Mouse (Mus musculus) midbrain, embryonic 16.5 days (tissue): ENCODE data around the gene Dnaaf1. TPM values are rescaled to one million over a fixed set of nuclear protein-coding genes. Genes with fewer than 3 reads are reported as not detected.

ENCODE experiments used
- ATAC-seq: fragments of 200-750 bp; cut with Nextera tagmentation; 2 replicates; pipeline ENCODE4 v1.8.0; 2017; ENCODE audit warnings: moderate TSS enrichment
- H3K27ac ChIP-seq: fragments of 300-500 bp; sonication (generic); 2 replicates; pipeline ENCODE4 v1.5.1; 2014; ENCODE audit warnings: mild to moderate bottlenecking, low read length, mixed read lengths
- H3K27me3 ChIP-seq: fragments of 300-500 bp; sonication (generic); 2 replicates; pipeline ENCODE4 v1.6.1; 2014; ENCODE audit warnings: low read depth, low read length, mixed read lengths; ENCODE audit not compliant: control insufficient read depth, insufficient read depth
- H3K36me3 ChIP-seq: fragments of 300-500 bp; sonication (generic); 2 replicates; pipeline ENCODE4 v1.6.1; 2014; ENCODE audit warnings: mild to moderate bottlenecking, low read length, moderate library complexity, mixed read lengths; ENCODE audit not compliant: control insufficient read depth, insufficient read depth
- H3K4me1 ChIP-seq: fragments of 300-500 bp; sonication (generic); 2 replicates; pipeline ENCODE4 v1.6.1; 2014; ENCODE audit warnings: mild to moderate bottlenecking, low read length, mixed read lengths; ENCODE audit not compliant: control insufficient read depth, insufficient read depth
- H3K4me2 ChIP-seq: fragments of 300-500 bp; sonication (generic); 2 replicates; pipeline ENCODE4 v1.6.1; 2014; ENCODE audit warnings: mild to moderate bottlenecking, low read length, mixed read lengths
- H3K4me3 ChIP-seq: fragments of 300-500 bp; sonication (generic); 2 replicates; pipeline ENCODE4 v1.5.1; 2014; ENCODE audit warnings: low read depth, mild to moderate bottlenecking, low read length, moderate library complexity, mixed read lengths
- H3K9ac ChIP-seq: fragments of 300-500 bp; sonication (generic); 2 replicates; pipeline ENCODE4 v1.6.1; 2014; ENCODE audit warnings: low read depth, low read length, mixed read lengths
- H3K9me3 ChIP-seq: fragments of 300-500 bp; sonication (generic); replicated peaks from 2 replicates; pipeline ENCODE4 v1.6.1; 2014; ENCODE audit warnings: mild to moderate bottlenecking, low read length, mixed read lengths; ENCODE audit not compliant: control insufficient read depth, poor library complexity, severe bottlenecking
- WGBS: fragments of 180-500 bp; shearing (Covaris S2); extraction: QIAGEN DNeasy Blood & Tissue Kit; methylation state at CpG from one replicate; pipeline ENCODE4 v1.1.7; 2014; 5-methylcytosine and 5-hydroxymethylcytosine counted together
- polyA plus RNA-seq: library from polyadenylated mRNA; unstranded; fragments of >200 nt; fragmentation: Nextera tagmentation; extraction: Ambion mirVana; gene quantifications from 2 replicates; pipeline ENCODE4 v1.2.1, GENCODE M21; 2015

Gene Dnaaf1
- polyA plus RNA-seq, 1 experiment from 2014 or later = 0.83 TPM

DNA sequence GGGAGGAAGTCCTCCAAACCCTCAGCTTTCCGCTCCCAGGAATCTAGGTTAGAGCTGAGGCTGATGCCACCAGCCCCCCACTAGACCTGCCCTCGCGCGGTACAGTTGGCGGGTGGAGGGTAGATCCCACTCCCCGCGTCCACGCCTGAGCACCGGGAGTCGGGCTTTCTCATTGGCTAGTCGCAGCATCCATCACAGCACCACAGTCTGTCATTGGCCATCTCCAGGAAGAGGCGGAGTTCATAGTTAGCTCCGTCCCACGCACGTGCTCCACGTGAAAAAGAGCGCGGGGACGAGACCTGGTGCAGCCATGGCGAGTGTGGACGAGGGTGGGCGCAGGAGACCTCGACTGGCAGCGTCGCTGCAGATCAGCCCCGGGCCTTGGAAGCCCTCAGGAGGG is 37.4 kb downstream of the Dnaaf1 start, which contains the start of gene Adad2:
Adad2 (plus strand) TSS at position 277 of the 400 bp plus-strand sequence.
- H3K4me2 ChIP-seq = no peak within 1 kb of the TSS
- no peak within 1 kb of the TSS for H3K27ac ChIP-seq
- no peak within 1 kb of the TSS for H3K4me3 ChIP-seq
- no peak within 1 kb of the TSS for H3K9ac ChIP-seq
- H3K36me3 ChIP-seq = no peaks in the 10 kb centered on the region
- H3K27me3 ChIP-seq = no peaks in the 10 kb centered on the region
- no peaks in the 10 kb centered on the region for H3K9me3 ChIP-seq
- 87% methylated on average over 26 of the region's 26 CpGs for WGBS
- no peaks in the 10 kb centered on the region for H3K4me1 ChIP-seq
- no peak for ATAC-seq

DNA sequence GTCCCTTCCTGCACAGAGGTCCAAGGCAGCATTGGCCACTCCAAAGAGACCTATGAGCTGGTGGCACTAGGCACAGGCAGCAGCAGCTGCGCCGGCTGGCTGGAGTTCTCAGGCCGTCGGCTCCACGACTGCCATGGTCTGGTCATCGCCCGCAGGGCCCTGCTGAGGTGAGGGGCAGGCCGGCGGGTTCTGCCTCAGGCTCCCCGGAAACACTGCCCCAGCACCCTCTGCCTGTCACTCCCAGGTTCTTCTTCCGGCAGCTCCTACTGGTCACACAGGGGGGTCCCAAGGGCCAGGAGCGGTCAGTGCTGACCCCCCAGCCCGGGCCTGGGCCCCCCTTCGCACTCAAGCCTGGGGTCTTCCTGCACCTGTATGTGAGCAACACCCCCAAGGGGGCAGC is 40.1 kb downstream of the Dnaaf1 start:
- Histone ChIP-seq H3K4me2 (no peak overlapping the region), H3K9ac (no peak overlapping the region), H3K4me1 (no peaks in the 10 kb centered on the region), H3K27me3 (no peaks in the 10 kb centered on the region), H3K36me3 (no peaks in the 10 kb centered on the region), H3K27ac (no peak overlapping the region), H3K4me3 (no peak overlapping the region), H3K9me3 (no peaks in the 10 kb centered on the region)
- WGBS = 75% methylated on average over 14 of the region's 14 CpGs
- ATAC-seq = no peak

DNA sequence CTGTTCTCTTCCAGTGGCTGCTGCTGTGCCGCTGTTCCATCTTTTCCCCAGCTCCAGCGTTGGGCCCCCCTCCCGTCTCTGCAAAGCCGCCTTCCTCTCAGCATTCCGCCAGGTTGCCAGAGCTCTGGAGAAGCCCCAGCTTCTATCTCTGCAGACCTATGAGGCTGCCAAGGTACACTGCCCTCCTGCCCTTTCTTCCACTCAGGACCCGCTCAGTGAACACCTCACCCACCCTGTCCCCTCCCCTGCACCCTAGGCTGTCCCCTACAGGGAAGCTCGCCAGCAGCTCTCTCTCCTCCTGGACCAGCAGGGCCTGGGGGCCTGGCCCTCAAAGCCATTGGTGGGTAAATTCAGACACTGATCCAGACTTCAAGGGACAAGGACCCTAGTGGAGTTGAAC is 41.3 kb downstream of the Dnaaf1 start:
- no peaks in the 10 kb centered on the region for H3K27me3 ChIP-seq
- H3K36me3 ChIP-seq = no peaks in the 10 kb centered on the region
- no peaks in the 10 kb centered on the region for H3K9me3 ChIP-seq
- WGBS = 69% methylated on average over 7 of the region's 7 CpGs
- H3K9ac ChIP-seq = no peak overlapping the region
- no peaks in the 10 kb centered on the region for H3K4me1 ChIP-seq
- ATAC-seq = no peak
- no peak overlapping the region for H3K4me2 ChIP-seq
- H3K27ac ChIP-seq = no peak overlapping the region
- no peak overlapping the region for H3K4me3 ChIP-seq

DNA sequence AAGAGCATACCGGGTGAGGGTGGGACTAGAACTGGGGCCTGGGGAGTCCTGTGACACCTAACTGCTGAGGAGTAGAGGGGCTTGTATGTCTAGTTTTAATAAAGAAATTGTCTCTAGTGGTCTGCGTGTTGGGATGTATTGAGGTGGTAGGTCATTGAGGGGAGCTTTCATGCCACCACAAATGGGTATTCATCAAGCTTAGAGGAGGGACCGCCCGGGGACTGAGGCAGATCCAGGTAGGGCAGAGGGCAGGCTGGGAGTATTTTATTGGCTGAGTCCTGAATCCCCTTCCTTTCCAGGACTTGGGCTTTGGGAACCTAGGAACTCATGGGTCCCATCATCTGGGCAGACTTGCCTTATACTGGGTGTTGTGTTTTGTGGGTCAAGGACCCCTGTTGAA is 41.8 kb downstream of the Dnaaf1 start:
- ATAC-seq = no peak
- H3K36me3 ChIP-seq = no peaks in the 10 kb centered on the region
- H3K27ac ChIP-seq = no peak overlapping the region
- H3K9me3 ChIP-seq = no peaks in the 10 kb centered on the region
- H3K9ac ChIP-seq = no peak overlapping the region
- H3K27me3 ChIP-seq = no peaks in the 10 kb centered on the region
- H3K4me1 ChIP-seq = no peaks in the 10 kb centered on the region
- no peak overlapping the region for H3K4me3 ChIP-seq
- H3K4me2 ChIP-seq = no peak overlapping the region
- WGBS = 93% methylated on average over 4 of the region's 4 CpGs

DNA sequence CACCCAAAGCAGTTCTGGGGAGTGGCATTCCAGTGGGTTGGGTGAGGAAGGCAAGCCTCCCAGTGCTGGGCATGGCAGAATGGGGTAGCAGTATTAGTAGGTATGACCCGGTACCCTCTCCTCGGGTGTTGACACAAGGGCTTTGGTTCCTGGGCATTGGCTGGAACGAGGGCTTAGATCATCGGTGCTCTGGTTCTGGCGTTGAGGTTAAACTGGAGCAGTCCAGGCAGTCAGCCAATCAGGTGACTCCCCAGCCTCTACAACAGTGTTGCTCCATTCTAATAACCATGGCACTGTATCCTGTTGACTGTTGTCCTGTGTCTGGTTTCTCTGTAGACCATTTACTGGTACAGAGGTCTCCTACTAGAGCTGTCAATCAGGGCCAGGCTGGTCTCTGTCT is 42.6 kb downstream of the Dnaaf1 start:
- 88% methylated on average over 5 of the region's 5 CpGs for WGBS
- Histone ChIP-seq H3K9me3 (no peaks in the 10 kb centered on the region), H3K4me2 (no peak overlapping the region), H3K9ac (no peak overlapping the region), H3K27ac (no peak overlapping the region), H3K27me3 (no peaks in the 10 kb centered on the region), H3K4me1 (no peaks in the 10 kb centered on the region), H3K36me3 (no peaks in the 10 kb centered on the region), H3K4me3 (no peak overlapping the region)
- no peak for ATAC-seq

DNA sequence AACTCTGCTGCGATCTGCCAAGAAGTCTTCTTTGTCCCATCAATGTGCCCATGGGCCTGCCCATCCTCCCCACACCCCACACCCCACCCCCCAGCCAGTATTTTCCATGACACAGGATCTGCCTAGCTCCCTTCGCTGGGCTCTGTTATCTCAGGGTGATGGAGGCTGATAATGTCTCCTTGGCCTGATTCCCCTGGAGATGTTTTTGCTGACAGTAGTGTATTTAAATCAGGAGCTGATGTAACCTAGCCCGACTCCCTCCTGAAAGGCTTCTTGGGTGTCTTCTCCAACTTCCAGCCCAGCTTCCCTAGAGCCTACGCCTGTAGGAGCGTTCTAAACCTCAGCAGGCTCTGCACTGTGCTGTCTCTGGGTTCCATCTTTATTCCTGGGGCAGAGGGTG is 43.9 kb downstream of the Dnaaf1 start:
- H3K27ac ChIP-seq = no peak overlapping the region
- 79% methylated on average over 5 of the region's 5 CpGs for WGBS
- no peaks in the 10 kb centered on the region for H3K36me3 ChIP-seq
- H3K4me1 ChIP-seq = no peaks in the 10 kb centered on the region
- H3K9ac ChIP-seq = no peak overlapping the region
- no peak overlapping the region for H3K4me3 ChIP-seq
- ATAC-seq = no peak
- H3K27me3 ChIP-seq = no peaks in the 10 kb centered on the region
- no peak overlapping the region for H3K4me2 ChIP-seq
- H3K9me3 ChIP-seq = no peaks in the 10 kb centered on the region

DNA sequence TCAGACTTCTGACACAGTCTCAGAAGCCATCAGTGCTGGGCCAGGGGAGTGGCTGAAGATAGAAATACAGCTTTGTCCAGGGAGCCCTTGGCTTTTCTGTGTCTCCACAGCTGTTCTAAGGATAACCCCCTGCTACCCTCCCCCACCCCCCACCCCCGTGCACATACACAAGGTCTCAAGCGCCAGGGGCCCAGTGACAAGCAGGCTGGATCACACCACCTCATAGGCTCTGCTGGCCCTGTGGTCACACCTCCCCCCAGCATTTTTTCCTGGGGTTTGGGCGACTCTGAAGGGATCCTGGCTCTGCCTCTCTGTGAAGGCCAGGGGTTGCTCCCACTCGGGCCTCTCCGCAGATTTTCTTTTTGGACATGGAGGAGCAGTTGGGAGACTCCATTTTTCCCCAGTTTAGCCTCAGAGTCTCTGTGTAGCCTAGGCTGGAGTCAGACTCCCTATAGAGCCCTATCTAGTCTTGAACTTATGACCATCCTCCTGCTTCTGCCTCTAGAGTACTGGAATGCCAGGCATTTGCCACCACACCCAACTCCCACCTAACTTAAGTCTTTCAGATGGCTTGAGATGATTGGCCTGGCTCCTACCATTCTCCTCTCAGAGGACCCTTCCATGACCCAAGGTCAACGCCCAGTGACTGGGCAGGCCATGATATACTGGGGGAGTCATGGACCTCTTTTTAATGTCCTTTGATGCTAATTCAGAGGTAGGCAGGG is 45.2 kb downstream of the Dnaaf1 start:
- no peaks in the 10 kb centered on the region for H3K36me3 ChIP-seq
- no peak for ATAC-seq
- no peak overlapping the region for H3K9ac ChIP-seq
- H3K27ac ChIP-seq = no peak overlapping the region
- no peak overlapping the region for H3K4me3 ChIP-seq
- H3K9me3 ChIP-seq = no peaks in the 10 kb centered on the region
- 80% methylated on average over 6 of the region's 6 CpGs for WGBS
- H3K4me2 ChIP-seq = no peak overlapping the region
- H3K27me3 ChIP-seq = no peaks in the 10 kb centered on the region
- no peaks in the 10 kb centered on the region for H3K4me1 ChIP-seq

DNA sequence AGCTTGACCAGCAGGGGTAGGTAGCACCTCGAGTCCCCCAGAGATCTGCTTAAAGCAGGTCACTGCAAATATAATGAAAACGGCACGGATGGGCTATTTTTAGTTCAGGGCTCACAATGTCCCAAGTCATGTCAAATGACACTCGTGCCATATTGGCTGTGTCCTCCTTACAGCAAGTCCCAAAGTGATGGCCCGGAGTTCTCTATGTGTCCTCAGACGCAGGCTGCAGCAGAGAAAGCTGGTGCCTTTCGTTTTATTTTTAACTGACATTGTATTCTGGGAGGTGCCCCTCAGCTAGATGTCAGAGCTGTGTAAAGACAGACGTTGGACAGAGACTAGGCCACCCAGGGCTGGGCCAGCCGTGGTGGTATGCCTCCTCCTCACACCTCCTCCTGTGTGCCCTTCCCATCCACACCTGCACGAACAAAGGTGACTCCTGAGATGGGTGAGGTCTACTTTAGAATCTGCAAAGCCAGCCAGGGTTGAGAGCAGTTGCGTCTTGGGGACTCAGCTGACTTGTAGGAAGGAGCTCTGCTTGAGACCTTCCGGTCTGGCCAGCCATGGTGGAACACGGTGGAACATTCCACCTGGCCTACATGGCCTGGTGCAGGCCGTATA is 45.9 kb downstream of the Dnaaf1 start:
- H3K4me2 ChIP-seq = no peak overlapping the region
- no peaks in the 10 kb centered on the region for H3K4me1 ChIP-seq
- H3K27ac ChIP-seq = no peak overlapping the region
- no peaks in the 10 kb centered on the region for H3K36me3 ChIP-seq
- no peak for ATAC-seq
- H3K4me3 ChIP-seq = no peak overlapping the region
- no peak overlapping the region for H3K9ac ChIP-seq
- H3K9me3 ChIP-seq = no peaks in the 10 kb centered on the region
- WGBS = 89% methylated on average over 14 of the region's 14 CpGs
- no peaks in the 10 kb centered on the region for H3K27me3 ChIP-seq

DNA sequence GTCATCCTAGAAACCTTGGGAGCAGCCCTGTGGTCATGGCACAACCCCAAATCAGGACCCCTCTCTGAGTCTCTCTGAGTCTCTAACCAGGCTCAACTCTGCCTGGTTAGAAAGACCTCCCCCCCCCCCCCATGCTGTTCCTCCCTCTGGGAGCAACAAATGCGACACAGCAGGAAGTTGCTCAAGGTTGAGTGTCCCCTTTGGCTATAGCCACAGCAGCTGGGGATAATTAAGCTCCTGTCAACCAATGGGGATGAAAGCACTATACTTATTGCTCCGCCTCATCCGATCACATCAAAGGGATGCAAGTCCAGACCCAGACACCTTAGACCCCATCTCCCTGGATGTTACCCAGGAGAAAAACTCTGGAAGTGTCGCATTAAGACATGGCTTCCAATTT is 47.5 kb downstream of the Dnaaf1 start:
- ATAC-seq = no peak
- H3K9me3 ChIP-seq = no peaks in the 10 kb centered on the region
- no peak overlapping the region for H3K4me2 ChIP-seq
- no peak overlapping the region for H3K9ac ChIP-seq
- no peak overlapping the region for H3K4me3 ChIP-seq
- no peaks in the 10 kb centered on the region for H3K27me3 ChIP-seq
- WGBS = 59% methylated on average over 4 of the region's 4 CpGs
- H3K27ac ChIP-seq = no peak overlapping the region
- H3K4me1 ChIP-seq = no peaks in the 10 kb centered on the region
- no peaks in the 10 kb centered on the region for H3K36me3 ChIP-seq
